Mouse (Mus musculus) hindlimb bud, embryonic 11.5 days (tissue): ENCODE results near the gene Ralb.

Source experiments
- DNase-seq: peaks from one replicate; pipeline ENCODE4 v3.0.0-alpha.2; 2012; ENCODE audit warnings: low read depth, low spot score; ENCODE audit errors: extremely low spot score

The Ralb gene

DNA sequence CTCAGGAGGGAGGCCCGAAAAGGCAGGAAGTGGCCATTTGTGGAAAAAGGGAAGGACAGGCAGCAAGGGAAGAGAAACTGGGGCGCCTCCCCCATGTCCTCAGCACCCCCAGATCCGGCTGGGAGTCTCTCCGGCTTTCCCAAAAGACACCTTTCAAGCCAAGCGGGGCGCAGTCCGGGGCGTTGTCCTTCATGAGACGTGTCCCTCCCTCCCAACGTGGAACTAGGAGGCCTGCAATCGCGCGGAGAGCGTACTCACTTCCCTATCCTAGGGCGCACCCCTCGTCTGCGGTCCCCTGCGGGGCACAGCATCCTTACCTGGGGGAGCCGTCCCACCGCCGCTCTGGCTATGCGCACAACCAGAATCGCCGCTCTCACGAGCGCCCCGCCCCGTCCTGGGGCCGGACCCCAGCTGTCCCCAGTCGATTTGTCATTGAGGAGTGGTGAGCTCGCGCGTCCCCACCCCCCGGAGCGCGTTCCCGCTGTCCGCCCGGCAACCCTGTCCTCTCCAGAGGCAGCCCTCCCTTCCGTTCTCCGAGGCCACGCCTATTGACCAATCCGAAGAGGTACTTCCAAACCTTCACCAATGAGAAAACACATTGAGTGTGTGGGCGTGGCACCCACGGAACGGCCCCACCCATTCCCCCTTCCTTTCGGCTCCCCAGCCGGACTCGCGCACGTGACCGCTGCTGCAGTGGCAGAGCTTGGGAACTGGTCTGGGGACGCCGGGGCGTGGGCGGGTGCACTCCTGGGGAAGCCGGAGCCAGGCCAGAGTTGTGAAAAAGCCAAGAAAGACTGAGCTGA, at the start of gene Ralb:
Gene Ralb, minus strand, starts transcription at position 535 of the 803 bp plus-strand sequence.
- DNase-seq, result peak; percentile 79

DNA sequence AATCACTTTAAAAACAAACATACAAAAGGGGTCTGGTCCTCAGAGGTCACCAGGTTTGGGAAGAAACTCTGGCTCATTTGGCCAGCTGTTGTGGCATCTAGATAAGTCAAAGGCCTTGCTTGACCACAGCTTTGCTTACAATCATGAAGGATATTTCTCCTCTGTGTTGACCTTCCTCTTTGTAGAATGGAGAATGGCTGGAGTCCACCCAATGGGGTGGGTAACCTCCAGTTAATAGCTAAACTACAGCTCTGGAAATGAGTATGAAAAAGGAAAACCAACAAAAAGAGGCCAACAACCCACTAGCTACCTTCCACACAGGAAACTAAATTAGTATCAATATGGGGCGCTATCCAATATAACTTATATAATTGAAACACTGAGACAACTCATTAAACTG, 47.1 kb upstream of the Ralb start:
- no peak for DNase-seq

DNA sequence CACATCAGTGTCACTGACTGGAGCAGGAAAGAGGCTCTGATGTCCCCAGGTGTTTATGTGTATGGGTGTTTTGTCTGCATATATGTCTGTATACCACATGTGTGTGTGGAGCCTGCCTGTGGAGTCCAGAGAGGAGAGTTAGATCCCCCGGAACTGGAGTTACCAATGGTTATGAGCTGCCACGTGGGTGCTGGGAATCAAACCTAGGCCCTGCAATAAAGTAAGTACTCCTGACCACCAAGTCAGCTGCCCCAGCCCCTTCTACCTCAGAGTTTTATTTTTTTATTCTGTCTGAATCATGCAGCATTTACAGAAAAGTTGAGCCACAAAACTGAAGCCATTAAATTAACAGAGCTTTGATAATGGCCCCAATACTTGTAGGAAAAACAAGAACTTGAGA, 45.5 kb upstream of the Ralb start:
- DNase-seq, result no peak

DNA sequence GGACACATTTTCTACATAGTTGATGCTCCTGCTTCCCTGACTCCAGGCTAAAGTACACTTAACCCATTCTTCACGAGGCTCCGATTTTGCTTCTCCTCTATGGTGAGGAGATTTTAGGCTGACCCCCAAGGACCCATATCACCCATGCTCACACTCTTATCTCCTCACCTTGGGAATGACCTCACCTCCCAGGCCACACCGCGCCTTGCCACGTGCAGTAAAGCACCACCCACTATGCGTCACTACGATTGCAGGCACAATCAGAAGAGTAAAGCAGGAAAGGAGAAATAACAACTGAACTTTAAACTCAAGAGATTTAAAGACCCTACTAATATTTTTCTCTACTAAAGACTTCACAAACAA, 44.7 kb upstream of the Ralb start:
- no peak for DNase-seq

- peak; percentile 53 for DNase-seq
These were observed 44.2 kb upstream of the Ralb start for GRCm38 (mm10) chr1:119548668-119549326.

- DNase-seq, result no peak
These were observed 41.9 kb upstream of the Ralb start for GRCm38 (mm10) chr1:119546490-119546889.

GRCm38 (mm10) chr1:119545671-119546070, 41.1 kb upstream of the Ralb start:
- no peak for DNase-seq

DNA sequence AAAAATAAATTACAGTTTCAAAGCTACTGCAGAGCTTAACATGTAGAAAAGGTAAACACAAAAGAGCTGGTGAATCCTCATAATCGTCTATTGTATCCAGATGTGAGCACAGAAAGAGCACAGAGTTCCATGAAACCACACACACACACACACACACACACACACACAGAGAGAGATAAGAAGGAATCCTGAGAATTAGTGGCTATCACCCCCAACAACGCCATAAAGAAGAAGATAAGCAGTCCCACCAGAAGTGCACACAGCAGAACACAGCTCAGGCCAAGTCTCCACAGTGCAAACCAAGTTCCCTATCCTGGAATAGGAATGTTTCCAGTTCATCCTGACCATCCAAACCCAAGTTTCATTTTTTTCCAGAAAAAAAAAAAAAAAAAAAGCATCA, 40.6 kb upstream of the Ralb start:
- DNase-seq, result no peak

DNA sequence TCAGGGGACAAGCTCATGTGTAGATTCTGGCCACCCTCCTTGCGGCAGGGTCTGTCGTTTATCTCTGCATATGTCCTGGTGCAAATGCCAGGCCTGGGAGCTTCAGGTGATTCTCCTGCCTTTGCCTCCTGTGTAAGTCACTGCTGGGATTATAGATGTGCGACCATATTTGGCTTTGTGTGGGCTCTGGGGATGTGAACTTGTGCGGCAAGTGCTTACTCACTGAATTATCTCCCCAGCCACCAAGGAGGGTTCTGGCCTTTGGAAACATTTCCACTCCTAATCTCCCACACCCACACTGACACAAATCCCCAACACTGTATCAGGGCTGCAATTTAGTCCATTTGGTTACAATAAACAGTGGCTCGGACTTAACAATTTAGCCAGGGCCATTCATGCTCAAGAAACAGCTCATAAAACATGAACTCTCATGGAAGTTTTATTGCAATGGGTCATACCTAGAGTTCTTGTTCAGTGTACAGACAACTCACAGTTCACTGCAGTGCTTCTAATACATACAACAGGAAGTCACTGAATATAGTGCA, 40.1 kb upstream of the Ralb start:
- peak; percentile 12 for DNase-seq

GRCm38 (mm10) chr1:119543316-119543715, 38.7 kb upstream of the Ralb start:
- no peak for DNase-seq

- DNase-seq, result no peak
These were observed 37.0 kb upstream of the Ralb start for GRCm38 (mm10) chr1:119541570-119541969.

DNA sequence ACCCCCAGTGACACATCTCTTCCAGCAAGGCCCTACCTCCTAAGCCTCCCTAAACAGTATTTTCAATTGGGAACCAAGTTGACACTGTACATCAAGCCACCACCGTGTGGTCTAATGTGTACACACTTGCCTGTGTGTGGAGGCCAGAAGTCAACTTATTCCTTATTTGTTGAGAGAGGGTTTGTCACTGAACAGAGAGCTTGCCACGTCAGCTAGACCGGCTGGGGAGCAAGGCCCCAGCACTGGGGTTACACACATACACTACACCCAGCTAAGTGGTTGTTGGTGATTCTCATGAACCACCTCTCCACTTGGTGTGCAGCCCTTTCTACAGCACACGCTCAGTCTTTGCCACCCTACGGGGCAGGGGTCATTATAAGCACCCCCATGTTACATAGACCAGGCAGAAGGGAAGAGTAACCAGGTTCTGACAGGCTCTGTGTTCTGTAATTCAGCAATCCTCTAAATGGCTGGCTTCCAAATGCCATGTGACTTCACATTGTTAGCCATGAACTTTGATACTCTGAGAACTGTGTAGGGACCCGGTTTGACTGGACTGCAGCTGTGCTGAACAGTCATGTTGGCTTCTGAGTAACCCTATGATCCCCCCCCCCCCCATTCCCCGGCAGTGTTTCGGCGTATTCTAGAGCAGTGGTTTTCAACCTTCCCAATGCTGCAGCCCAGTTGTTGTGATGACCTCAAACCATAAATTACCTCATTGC, 36.4 kb upstream of the Ralb start:
- DNase-seq, result no peak

DNA sequence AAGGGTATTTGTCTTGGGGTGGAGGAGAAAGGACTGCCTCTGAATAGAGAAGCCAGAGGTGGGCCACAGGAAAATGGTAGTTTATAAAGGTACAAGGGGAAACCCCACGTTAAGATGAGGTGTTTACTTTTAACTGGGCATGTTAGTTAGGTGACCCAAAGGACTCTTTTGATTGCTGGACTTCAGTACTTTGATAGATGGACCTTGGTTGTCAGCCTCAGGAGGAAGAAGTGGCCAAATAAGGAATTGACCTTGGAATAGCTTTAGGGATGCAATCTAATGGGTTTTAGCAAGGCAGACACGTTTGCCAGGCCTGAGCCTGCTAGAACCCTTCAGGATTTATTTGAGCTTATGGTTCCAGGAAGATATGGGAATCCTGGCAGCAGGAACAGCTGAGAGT, 34.7 kb upstream of the Ralb start:
- DNase-seq, result no peak

GRCm38 (mm10) chr1:119537651-119538050, 33.1 kb upstream of the Ralb start:
- no peak for DNase-seq

GRCm38 (mm10) chr1:119536122-119536521, 31.5 kb upstream of the Ralb start:
- DNase-seq, result no peak

- no peak for DNase-seq
These were observed 29.7 kb upstream of the Ralb start for GRCm38 (mm10) chr1:119534341-119534740.

GRCm38 (mm10) chr1:119533093-119533805, 28.7 kb upstream of the Ralb start:
- no peak for DNase-seq

GRCm38 (mm10) chr1:119532165-119532564, 27.6 kb upstream of the Ralb start:
- no peak for DNase-seq

- no peak for DNase-seq
These were observed 26.3 kb upstream of the Ralb start for GRCm38 (mm10) chr1:119530941-119531340.

GRCm38 (mm10) chr1:119525689-119526591, 21.3 kb upstream of the Ralb start, which contains the start of gene Tmem185b:
TSS of gene Tmem185b (plus strand) at chr1:119526160.
- no peak for DNase-seq
